Mouse (Mus musculus): Measurements from ENCODE around the gene Pik3cd.

The Pik3cd gene

DNA sequence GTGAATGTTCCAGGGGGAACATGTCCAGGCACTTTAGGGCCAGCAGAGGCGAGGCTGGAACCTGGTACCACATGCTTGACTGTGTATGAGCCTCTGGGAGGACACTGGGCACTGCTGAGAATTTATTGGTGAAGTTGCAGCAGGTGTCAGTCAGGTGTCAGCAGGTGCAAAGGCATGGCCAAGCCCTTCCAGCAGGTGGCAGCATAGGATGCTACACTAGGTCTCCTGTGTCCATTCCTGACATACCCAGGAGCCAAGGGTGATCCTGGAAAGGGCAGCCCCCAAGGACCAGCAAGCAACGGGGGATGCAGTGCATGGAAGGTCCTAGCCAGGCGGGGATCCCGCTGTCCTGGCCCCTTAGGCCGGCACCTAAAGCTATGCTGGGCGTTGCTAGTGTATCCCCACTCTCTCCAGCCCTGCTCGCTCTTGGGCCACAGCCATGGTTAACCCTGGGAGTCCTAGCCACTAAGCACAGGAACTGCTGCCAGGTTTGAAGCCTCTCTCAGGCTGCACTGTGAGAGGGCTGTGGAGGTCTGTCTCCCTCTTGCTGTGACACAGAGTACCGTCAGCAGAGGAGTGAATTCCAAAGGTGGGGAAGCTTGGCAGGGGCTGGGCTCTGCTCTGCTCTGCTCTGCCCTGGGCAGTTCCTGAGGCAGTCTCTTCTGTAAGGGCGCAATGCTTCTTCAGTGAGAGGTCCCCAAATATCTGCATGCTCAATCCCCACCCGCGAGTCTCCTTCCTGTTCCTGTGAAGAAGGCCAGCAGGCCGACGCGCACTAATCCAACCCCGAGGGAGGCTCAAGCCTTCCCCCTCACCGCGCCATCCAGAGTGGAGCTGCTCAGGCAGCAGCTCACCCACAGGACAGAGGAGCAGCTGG, 21.7 kb upstream of the Pik3cd start:
- DNase-seq = peak; percentile 63 to 64

DNA sequence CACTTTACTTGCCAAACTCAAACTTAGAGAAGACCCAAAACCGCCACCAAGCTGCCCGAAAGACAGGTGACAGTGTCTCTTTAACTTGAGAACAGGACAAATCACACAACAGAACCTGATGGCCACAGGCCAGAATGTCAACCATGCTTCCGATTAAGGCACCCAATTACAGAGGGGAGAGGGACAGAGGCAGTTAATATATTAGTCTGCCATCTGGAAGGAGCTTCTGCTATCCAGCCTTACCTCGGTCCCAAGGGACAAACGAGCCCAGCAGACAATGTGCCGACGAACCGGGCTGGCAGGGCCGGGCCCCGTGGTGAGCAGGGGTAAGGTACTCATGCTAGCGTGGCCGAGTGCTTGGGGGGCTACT, 20.6 kb upstream of the Pik3cd start:
- DNase-seq = no peak

DNA sequence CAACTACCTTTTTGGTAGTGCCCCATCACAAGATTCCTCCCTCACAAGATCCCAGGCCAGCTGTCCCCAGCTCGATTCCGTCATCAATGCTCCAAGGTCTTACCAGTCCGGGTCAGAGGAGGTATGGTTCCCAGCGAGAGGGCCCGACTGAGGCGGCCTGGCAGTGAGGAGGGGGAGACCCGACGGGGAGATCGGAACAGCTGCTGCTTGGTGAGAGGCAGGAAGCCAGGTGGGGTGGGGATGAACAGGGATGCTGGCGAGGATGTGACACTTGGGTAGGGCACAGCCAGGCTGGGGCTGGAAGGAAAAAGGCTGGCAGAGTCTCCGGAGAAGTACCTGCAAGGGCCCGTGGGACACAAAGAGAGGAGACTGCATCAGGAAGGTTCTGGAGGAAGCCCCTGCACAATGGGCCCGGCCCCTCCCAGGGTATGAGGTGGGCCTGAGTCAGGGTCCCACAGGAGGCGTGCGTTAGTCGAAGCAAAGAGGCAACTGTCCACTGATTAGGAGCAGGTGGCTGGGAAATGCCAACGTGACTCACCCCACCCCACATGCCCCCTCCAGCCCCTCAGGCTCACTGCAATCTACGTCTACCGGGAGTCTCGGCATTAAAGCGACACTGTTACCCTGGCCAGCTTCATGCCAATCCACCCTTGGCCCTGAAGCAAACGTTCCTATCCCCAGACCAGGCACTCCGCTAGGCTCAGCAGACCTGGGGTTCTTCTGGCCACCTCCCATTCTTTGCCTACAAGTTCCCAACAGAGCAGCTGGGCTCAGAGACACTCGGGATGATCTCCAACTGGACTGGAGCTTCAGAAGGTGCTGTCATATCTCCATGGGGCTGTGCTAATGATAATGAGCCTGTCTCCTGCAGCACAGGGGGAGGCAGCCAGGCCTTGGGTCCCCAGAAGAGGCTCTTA, 20.0 kb upstream of the Pik3cd start:
- DNase-seq = no peak

DNA sequence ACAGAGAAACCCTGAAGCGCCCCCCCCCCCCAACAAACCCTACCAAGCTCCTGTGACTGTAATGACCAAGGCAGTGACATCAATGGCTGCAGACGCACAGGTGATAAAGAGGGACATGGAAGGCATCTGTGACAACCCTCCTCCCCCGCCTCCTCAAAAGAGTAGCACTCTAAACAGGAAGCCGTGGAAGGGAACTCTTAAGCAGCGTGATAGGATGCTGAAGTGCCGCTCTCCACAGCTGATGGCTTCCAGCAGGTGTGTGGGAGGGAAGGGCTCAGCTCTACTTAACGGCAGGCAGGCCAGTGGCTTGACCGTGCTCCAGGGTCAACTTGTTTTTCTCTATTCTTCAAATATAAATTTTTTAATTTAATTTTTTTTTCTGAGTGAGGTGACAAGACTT, 18.8 kb upstream of the Pik3cd start:
- no peak for DNase-seq

DNA sequence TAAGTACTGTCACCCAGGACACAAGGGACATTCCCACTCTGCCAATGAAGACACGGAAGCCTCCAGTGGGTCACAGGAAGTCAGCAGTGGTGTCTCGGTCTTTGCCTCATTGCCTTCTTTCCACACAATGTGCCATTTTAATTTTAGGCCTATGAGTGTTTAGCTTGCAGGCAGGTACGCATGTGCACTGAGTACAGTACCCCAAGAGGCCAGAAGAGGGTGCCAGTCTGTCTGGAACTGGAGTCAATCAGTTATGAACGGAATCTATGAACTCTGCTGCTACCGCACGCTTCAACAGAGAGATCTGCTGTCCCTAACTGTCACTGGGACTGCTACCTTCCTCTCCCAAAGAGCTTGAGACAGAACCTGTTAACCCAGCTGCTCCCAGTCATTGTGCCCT, 17.3 kb upstream of the Pik3cd start:
- peak; percentile 53 to 57 for DNase-seq

DNA sequence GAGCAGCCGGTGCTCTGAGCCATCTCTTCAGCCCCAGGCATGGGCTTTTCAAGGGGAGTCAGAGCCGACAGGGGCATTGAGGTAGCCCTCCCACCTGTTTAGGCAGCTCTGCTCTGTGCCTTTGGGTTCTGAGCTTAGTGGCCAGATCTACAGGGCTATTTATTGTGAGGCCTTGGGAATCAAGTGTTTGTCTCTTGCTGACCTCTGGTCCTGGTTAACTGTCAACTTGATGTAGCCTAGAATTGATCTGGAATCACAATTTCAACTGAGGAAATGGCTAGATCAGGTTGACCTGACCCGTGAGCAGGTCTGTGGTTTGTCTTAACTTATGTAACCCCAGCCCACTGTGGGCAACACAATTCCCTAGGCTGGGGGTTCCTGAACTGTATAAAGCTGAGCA, 12.2 kb upstream of the Pik3cd start:
- DNase-seq = no peak

DNA sequence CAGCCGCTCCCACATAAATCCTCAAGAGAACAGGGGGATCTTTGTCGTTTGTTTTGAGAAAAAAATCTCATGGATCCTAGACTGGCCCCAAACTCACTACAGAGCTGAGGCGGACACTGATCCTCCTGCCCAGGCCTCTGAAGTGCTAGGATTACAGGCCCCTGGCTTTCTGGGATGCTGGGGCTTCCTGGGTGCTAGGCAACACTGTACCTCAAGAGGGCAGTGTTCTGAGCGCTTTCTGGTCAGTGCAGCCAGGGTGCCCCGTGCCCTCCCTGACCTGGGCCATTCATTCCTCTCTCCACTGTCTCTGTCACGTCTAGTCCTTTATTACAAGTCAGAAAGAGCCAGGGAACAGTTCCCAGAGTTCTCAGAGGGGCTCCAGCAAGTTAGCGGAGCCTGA, 9.6 kb upstream of the Pik3cd start:
- peak; percentile 55 to 57 for DNase-seq

DNA sequence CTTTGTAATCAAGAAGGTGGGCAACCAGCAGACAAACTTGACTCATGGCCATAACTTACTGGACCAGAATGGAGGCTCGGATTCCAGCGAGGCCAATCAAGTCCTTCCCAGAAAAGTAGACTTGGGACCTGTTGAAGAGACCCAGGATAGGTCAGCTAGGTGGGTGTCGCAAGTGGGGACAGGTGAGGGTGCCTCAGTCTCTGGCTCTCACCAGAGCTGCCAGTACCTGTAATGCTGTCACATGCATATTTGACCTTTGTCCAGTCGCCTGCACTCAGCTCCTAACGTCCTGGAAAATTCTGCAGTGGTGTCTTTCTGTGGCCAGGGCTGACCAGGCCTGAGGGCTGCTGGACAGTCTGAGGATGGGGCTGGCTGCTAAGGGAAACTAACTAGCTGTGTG, 9.1 kb upstream of the Pik3cd start:
- DNase-seq = no peak

DNA sequence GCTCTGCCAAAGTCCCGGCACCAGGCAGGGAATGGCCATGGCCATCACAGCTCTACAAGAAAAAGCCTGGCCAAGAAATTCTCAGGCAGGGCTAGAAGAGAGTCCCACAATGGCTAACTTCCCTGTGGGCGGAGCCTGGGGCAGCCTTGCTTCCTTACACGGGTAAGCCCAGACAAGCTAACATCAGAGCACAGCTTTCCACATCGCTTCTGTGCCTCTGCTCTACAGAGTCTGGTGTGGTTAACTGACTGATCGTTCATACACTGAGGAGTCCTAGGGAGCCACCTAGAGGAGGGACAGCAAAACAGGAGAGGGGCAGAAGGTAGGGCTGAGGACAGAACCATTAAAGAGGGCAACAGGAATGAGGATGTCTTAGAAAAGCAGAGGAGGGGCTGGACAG, 8.1 kb upstream of the Pik3cd start:
- DNase-seq = peak; percentile 76 to 80

DNA sequence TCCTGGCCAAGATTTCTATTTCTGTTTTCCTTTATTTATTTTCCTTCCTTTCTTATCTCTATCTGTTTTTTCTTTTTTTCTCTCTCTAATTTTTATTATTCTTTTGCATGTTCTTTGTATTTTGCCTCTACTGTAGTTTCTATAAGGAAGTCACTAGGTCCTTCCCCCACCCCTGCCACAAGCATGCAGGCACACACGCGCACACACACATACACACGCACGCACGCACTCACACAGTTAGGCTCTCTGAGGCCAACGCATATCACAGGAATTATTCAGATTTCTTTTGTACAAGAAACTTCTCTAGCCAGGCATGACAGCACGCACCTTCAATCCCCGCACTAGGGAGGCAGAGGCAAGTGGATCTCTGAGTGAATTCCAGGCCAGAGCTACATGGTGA, 3.6 kb upstream of the Pik3cd start:
- peak; percentile 80 to 85 for DNase-seq

DNA sequence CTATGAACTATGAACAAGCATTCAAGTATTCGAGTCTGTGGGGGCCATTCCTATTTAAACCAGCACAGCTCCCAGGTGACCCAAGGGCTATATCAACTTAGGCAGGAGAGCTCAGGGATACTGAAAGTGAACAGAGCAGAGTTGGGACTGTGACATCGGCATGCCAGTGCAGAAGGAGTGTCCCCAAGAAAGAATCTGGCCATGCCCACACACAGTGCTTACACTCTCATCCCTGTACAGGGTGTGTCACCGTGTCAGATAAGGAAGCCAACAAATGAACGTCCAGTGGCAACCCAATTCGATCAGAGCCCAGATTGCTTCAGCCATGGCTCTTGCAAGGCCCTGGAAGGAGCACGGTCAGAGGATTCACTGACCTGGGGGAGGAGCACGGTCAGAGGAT, 2.9 kb upstream of the Pik3cd start:
- DNase-seq = no peak

DNA sequence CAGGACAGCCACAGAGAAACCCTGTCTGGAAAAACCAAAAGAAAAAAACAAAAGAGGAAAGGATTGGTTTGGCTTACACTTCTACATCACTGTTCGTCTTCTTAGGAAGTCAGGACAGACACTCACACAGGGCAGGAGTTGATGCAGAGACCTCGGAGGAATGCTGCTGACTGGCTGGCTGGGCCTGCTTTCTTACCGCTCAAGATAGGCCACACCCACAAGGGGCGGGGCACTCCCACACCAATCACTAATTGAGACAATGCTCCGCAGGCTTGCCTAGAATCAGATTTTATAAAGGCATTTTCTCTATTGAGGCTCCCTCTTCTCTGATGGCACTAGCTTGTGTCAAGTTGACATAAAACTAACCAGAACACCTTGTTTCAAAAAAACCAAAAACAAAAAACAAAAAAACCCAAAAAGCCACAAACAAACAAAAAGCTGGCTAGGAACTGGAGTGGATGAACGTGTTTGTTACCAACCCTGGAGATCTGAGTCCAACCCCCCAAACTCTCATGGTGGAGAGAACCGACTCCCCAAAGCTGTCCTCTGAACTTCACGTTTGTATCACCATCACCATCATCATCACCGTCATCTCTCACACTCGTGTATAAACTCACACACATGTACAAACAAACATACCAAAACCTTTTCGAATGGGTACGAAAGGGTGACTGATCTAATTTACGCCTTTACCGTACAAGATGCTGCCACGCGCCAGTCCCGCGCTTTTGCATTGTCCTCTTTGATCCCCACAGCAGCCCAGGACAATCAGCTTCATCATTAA, 753 bp downstream of the Pik3cd start:
- DNase-seq = peak; percentile 88 to 90

DNA sequence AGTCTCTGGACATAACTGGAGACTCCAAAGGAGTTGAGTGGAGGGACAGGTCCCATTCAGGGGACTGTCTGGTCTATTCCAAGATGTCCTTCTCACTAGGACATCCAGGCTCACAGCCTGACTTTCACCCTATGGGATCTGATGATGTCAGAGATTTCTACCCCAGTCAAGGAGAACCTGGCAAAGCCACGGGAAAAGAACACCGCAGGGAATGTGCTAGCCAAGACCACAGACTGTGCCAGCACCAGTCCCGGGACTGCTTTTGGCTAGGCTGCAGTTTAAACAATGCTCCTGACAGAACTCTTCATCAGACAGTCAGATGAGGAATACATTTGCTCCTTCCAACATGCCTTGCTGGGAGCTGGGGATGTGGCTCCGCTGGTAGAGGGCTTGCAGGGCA, 2.4 kb downstream of the Pik3cd start:
- no peak for DNase-seq

DNA sequence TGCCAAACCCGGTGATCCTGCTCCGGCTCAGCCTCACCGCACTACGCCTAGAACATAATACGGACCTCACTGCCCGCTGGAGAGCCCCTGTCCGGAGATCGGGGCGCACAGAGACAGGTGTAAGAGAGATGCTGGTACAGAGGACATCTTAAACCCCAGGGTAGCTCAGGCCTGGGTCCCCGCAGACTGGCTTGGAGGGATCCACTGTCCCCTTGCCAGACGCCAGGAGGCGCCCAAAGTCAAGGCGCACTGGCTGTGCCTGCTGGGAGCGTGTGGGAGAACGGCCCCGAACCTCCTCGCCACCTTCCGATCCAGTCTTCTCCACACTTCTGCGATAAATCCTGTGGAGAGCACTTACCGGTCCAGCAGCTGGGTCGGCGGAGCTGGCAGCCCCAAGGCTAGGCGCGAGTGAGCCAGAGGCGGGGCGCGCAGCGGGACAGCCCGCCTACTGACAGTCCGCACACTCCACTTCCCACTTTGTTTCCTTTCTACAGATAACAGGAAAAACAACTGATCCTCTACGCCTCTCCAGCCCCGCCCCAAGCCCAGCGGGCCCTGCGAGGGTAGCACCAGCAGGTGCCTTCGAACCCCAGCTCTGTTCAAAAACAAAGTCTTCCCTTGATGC, 4.1 kb downstream of the Pik3cd start:
- DNase-seq = peak; percentile 76 to 77

DNA sequence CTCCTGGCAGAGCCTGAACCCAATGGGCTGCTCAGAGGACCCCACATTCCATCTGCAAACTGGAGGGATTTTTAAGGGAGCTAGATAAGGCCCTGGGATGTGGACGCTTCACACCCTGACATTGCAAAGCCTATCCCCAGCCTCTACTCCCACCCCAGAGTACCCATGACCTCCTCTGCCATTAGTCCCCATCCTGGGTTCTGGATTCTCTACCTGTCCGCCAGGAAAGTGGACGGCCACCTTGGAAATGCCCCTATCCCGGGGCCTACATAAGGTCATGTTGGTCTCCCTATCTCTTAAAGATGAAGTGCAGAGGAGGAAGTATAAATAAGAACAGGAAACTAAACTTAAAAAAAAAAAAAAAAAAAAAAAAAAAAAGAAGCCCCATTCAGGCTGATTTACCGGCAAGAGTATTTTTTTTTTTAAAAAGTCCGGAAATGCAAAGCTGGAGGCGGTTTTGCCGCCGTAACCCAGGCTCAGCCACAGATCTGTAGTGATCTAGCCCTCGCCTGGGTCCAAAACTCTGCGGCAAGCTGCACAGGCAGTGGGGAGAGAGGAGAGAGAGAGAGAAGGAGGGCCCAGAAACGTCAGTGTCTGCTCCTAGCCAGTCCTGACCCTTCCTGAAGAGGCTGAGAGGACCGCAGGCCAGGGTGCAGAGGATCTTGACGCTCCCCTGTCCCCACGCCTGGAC, 4.7 kb downstream of the Pik3cd start:
- DNase-seq = peak; percentile 52 to 67

DNA sequence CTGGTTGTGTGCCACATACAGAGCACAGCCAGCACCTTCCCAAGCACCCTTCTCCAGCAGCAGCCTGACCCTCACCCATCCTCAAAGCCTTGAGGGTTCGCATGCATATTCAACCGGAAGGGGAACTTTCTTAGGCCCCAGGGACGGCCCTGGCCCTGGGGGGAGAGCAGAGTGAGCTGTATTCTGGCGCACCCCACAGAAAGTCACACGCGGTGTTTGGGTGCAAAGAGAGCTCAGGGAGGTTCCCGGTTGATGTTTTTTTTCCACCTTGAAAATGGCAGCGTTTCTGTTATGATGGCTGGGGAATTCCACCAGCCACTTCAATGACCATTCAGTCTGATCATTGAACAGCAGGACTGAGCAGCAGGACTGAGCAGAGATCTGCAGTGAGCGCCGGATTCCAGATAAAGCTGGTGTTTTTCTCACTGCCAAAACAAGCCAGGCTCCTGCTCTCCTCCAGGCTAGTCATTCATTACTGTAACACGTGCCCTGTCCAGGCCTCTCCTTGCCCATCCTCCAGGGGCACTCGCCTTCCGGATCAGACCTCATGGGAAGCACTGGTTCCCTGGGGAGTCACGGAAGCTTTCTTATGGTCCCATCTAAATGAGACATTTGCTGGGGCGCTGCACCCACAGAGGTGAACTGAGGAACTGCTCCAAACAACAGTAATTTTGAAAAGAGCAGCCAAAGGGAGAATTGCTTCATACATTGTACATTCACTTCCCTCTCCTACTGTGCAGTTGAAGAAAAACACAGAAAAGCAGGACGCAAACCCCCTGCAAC, 6.0 kb downstream of the Pik3cd start:
- DNase-seq = peak; percentile 65 to 67

DNA sequence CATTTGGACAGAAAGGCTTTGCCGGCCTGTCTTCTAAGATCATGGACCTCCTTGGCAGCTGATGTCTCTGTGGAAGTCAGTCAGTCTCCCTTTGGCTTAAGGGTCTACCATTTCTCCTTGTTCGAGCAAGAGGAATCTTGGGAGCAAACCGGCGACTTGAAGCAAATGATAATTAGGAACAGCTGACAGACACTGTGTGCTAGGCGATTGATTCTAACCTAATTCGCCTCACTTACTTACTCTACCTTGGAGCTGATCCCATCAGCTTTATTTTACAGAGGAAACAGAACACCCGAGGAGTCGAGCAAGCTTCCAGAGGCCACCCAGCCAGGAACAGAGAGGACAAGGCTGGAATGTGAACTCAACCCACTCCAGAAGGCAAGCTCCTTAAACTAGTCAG, 11.0 kb downstream of the Pik3cd start:
- no peak for DNase-seq

DNA sequence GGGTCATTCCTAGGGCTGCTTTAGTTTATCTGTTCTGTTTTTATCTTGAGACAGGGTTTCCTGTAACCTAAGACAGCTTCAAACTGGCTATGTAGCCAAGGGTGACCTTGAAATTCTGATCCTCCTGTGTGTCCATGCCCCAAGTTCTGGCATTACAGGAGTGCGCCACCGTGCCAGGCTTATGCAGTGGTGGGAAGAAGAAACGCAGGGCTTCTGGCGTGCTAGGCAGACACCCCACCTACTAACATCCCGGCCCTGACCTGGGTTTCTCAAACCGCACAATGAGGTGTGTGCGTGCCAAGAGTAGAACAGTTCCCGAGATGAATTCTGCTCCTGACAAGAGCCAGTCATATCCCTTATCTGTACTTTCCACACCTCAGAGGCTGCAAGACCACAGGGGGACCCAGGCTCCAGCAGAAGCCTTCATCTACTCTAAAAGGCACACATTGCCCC, 11.5 kb downstream of the Pik3cd start:
- DNase-seq = no peak

DNA sequence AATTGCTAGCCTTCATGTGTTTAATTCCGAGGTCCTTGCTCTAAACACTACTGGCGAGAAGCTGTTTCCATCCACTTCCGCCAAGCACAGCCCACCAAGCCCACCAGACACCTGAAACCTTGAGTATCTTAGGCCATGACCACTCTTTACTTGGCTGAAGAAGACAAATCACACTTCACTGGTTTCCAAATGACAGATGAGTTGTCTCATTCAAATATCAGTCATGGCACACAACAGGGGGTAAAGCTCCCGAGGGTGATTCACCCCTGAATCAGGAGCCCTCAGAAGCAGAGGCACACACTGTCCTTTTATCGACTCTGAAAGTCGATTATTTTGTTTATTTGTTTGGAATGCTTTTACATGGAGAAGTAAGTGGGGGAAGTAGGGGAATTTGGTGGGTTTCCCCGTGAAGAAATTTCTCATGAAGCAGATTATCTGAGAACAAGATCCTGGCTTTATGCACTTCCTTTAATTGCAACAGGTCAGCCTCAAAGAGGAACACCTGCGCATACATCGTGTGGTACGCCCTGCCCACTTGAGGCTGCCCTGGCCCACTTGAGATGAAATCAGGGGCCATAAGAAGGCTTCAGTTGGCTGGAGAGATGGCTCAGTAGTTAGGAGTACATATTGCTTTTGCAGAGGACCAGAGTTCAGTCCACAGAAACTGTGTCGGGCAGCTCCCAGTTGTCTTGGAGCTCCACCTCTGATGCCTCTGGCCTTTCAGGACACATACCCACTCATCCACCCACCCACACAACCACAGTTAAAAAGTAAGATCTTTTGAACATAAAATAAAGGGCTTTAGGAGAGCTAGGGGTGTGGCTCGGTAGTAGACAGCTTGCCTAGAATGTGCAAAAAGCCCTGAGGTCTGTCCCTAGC, 12.3 kb downstream of the Pik3cd start:
- peak; percentile 34 to 39 for DNase-seq

DNA sequence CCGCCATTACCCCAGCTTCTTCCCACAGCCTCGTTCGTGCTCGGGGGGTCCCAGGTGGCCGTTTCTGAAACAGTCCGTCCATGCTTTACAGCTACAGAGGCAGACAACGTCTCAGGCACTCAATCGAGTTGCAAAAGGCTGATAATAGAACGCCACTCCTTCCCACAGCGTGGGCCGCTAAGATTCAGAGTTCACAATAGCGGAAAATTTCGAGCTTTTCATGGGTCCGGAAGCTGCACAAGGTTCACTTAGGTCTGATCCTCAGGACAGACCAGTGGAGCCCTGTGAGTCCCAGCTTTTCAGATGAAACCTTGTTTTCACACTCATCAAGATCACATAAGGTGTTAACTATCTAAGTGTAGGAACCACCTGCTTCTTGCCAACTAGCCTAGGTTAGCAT, 13.5 kb downstream of the Pik3cd start:
- DNase-seq = no peak
